Mouse (Mus musculus): ENCODE measurements around the gene Ngb.
A peak's percentile ranks its signal among the peaks of the same experiment; 100 is the strongest.

Ngb gene

GRCm38 (mm10) chr12:87102165-87102631, at the start of gene Ngb:
Gene Ngb (minus strand): TSS chr12:87102539.
- no peak for DNase-seq (ENCODE audit: low spot score in 2 of 2)

GRCm38 (mm10) chr12:87149471-87149870, 47.1 kb upstream of the Ngb start:
- DNase-seq (ENCODE audit: low spot score in 2 of 2) = no peak

- DNase-seq (ENCODE audit: low spot score in 2 of 2) = no peak
Measured at GRCm38 (mm10) chr12:87148136-87148535, 45.8 kb upstream of the Ngb start.

- DNase-seq (ENCODE audit: low spot score in 2 of 2) = peak; percentile 89 to 90
Measured at GRCm38 (mm10) chr12:87147395-87148089, 45.2 kb upstream of the Ngb start, which contains the start of gene Pomt2. Gene Pomt2 (minus strand): TSS chr12:87147968.

GRCm38 (mm10) chr12:87146966-87147365, 44.6 kb upstream of the Ngb start, which contains the start of gene Gstz1:
Gene Gstz1 (plus strand): TSS chr12:87147165.
- peak; percentile 89 for DNase-seq (ENCODE audit: low spot score in 2 of 2)

GRCm38 (mm10) chr12:87142156-87142555, 39.8 kb upstream of the Ngb start:
- DNase-seq (ENCODE audit: low spot score in 2 of 2) = no peak

GRCm38 (mm10) chr12:87138768-87139167, 36.4 kb upstream of the Ngb start:
- no peak for DNase-seq (ENCODE audit: low spot score in 2 of 2)

GRCm38 (mm10) chr12:87138342-87138701, 36.0 kb upstream of the Ngb start:
- DNase-seq (ENCODE audit: low spot score in 2 of 2) = no peak

GRCm38 (mm10) chr12:87137439-87138341, 35.4 kb upstream of the Ngb start:
- DNase-seq (ENCODE audit: low spot score in 2 of 2) = no peak

GRCm38 (mm10) chr12:87132784-87133183, 30.4 kb upstream of the Ngb start:
- no peak for DNase-seq (ENCODE audit: low spot score in 2 of 2)

GRCm38 (mm10) chr12:87132210-87132609, 29.9 kb upstream of the Ngb start:
- DNase-seq (ENCODE audit: low spot score in 2 of 2) = no peak

- no peak for DNase-seq (ENCODE audit: low spot score in 2 of 2)
Measured at GRCm38 (mm10) chr12:87131619-87132018, 29.3 kb upstream of the Ngb start.

GRCm38 (mm10) chr12:87131181-87131580, 28.8 kb upstream of the Ngb start:
- no peak for DNase-seq (ENCODE audit: low spot score in 2 of 2)

- no peak for DNase-seq (ENCODE audit: low spot score in 2 of 2)
Measured at GRCm38 (mm10) chr12:87130224-87130623, 27.9 kb upstream of the Ngb start.

GRCm38 (mm10) chr12:87127256-87127655, 24.9 kb upstream of the Ngb start:
- DNase-seq (ENCODE audit: low spot score in 2 of 2) = no peak

GRCm38 (mm10) chr12:87121918-87122589, 19.7 kb upstream of the Ngb start:
- no peak for DNase-seq (ENCODE audit: low spot score in 2 of 2)

- no peak for DNase-seq (ENCODE audit: low spot score in 2 of 2)
Measured at GRCm38 (mm10) chr12:87107357-87107977, 5.1 kb upstream of the Ngb start.

- DNase-seq (ENCODE audit: low spot score in 2 of 2) = no peak
Measured at GRCm38 (mm10) chr12:87104796-87105195, 2.5 kb upstream of the Ngb start.

GRCm38 (mm10) chr12:87103471-87103870, 1.1 kb upstream of the Ngb start:
- DNase-seq (ENCODE audit: low spot score in 2 of 2) = no peak

GRCm38 (mm10) chr12:87100331-87100730, 2.0 kb downstream of the Ngb start:
- DNase-seq (ENCODE audit: low spot score in 2 of 2) = no peak

GRCm38 (mm10) chr12:87093671-87094070, 8.7 kb downstream of the Ngb start:
- no peak for DNase-seq (ENCODE audit: low spot score in 2 of 2)

GRCm38 (mm10) chr12:87093249-87093648, 9.1 kb downstream of the Ngb start:
- no peak for DNase-seq (ENCODE audit: low spot score in 2 of 2)

Data from right cerebral cortex, adult 2 months (tissue).